Mouse (Mus musculus): ENCODE measurements around the gene Iffo2. TPM values are rescaled to one million over a fixed set of nuclear protein-coding genes. Genes with fewer than 3 reads are reported as not detected.

Iffo2 gene
- polyA plus RNA-seq, 1 experiment from 2014 or later = 4.7 TPM

GRCm38 (mm10) chr4:139582346-139582745 is 52.0 kb downstream of the Iffo2 start:
- ATAC-seq = no peak
- Histone ChIP-seq H3K4me3 (ENCODE audit: low read depth, low read length) (no peak overlapping the region), H3K4me1 (ENCODE audit: insufficient read depth, low read depth, low read length) (peaks cover 41% of the 10 kb centered on the region), H3K27ac (ENCODE audit: low read length) (peak overlapping the region; percentile 8; the same call in 1 of the 2 replicates), H3K27me3 (replicated peaks; ENCODE audit: insufficient read depth, low read length) (no peaks in the 10 kb centered on the region), H3K4me2 (replicated peaks; ENCODE audit: low read depth, low read length) (no peak overlapping the region), H3K9ac (replicated peaks; ENCODE audit: low read depth) (no peak overlapping the region), H3K36me3 (ENCODE audit: insufficient read depth, low read length) (no peaks in the 10 kb centered on the region), H3K9me3 (ENCODE audit: low read length) (no peaks in the 10 kb centered on the region)
- 67% methylated on average over 6 of the region's 6 CpGs for WGBS
- TF ChIP-seq EP300 (IDR thresholded peaks at IDR 0.05) = no peak
- TF ChIP-seq CTCF (IDR thresholded peaks at IDR 0.05) = no peak
- no peak for DNase-seq (ENCODE audit: low spot score)

DNA sequence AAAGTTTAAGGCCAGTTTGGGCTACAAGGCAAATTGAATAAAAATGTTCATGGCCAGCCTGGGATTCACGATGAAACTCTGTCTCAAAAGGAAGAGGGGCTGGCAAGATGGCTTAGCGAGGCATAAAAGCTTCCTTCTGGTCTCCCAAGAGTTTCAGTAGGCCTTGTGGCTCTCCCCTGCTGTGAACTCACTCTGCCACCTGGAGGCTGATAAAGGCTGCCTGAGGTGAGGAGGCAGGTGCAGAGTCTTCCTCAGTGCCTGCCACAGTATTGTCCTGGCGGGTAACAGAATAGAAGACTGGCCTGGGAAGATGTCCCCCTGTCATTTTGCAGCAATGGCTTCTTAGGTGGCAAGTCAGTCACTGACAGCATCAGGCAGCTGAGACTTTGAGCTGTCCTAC is 52.6 kb downstream of the Iffo2 start:
- H3K4me3 ChIP-seq (ENCODE audit: low read depth, low read length) = no peak overlapping the region
- no peaks in the 10 kb centered on the region for H3K36me3 ChIP-seq (ENCODE audit: insufficient read depth, low read length)
- H3K4me2 ChIP-seq (replicated peaks; ENCODE audit: low read depth, low read length) = no peak overlapping the region
- ATAC-seq = no peak
- H3K9me3 ChIP-seq (ENCODE audit: low read length) = no peaks in the 10 kb centered on the region
- WGBS = 68% methylated on average over 3 of the region's 3 CpGs
- no peak for DNase-seq (ENCODE audit: low spot score)
- no peak overlapping the region for H3K27ac ChIP-seq (ENCODE audit: low read length)
- no peak overlapping the region for H3K9ac ChIP-seq (replicated peaks; ENCODE audit: low read depth)
- TF ChIP-seq EP300 (IDR thresholded peaks at IDR 0.05) (no peak), CTCF (IDR thresholded peaks at IDR 0.05) (peak; percentile 15; the same call in 1 of the 2 replicates)
- peaks cover 40% of the 10 kb centered on the region for H3K4me1 ChIP-seq (ENCODE audit: insufficient read depth, low read depth, low read length)
- H3K27me3 ChIP-seq (replicated peaks; ENCODE audit: insufficient read depth, low read length) = no peaks in the 10 kb centered on the region

DNA sequence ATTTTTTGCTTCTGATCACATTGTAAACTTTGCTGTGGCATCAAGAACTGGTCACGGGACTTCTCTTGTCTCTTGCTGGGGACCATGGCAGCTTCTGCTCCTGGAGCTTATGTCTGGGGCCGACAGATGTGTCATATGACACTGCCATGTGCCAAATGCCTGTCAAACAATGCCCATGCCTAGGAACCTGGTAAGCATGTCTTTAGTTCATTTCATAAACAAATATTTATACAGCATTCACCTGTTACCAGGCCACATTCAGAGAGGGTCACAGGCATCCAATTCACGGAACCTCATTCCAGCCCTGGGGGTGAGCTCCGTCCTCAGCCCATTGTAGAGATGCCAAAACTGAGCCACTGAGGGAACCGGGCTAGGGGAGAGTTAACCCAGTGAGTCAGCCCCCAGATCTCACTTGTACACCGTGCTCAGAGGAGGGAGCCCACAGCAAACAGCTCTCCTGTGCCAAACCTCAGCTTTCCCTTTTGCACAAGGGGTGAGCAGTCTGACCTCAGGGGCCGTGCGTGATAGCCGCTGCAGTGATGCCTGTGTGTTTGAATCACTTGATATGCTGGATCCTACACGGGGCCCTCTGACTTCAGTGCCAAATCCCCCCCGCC is 53.4 kb downstream of the Iffo2 start:
- 69% methylated on average over 11 of the region's 11 CpGs for WGBS
- Histone ChIP-seq H3K9me3 (ENCODE audit: low read length) (no peaks in the 10 kb centered on the region), H3K4me2 (replicated peaks; ENCODE audit: low read depth, low read length) (no peak overlapping the region), H3K27me3 (replicated peaks; ENCODE audit: insufficient read depth, low read length) (no peaks in the 10 kb centered on the region), H3K4me3 (ENCODE audit: low read depth, low read length) (no peak overlapping the region), H3K9ac (replicated peaks; ENCODE audit: low read depth) (no peak overlapping the region), H3K4me1 (ENCODE audit: insufficient read depth, low read depth, low read length) (peaks cover 35% of the 10 kb centered on the region), H3K36me3 (ENCODE audit: insufficient read depth, low read length) (no peaks in the 10 kb centered on the region), H3K27ac (ENCODE audit: low read length) (no peak overlapping the region)
- TF ChIP-seq EP300 (IDR thresholded peaks at IDR 0.05) = no peak
- TF ChIP-seq CTCF (IDR thresholded peaks at IDR 0.05) = no peak
- no peak for ATAC-seq
- DNase-seq (ENCODE audit: low spot score) = no peak

DNA sequence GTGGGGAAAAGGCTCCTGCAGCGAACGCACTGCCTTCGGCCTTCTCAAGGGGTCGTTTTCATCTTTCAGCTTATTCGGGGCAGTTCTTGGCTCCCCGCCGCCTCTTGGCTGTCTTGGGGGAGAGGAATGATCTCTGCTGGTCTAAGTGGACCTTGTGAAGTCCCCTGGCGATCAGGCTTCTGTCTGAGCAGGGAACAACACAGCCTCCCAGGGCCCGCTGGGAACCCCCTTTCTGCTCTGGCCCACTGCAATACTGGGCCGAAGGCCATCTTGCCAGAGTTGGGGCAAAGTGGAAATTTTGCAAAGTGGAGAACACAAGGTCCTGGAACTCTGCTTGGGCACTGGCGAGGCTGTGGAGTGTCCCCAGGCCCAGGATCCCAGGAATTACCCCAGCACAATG is 54.4 kb downstream of the Iffo2 start:
- Histone ChIP-seq H3K4me2 (replicated peaks; ENCODE audit: low read depth, low read length) (no peak overlapping the region), H3K4me1 (ENCODE audit: insufficient read depth, low read depth, low read length) (peaks cover 32% of the 10 kb centered on the region), H3K9ac (replicated peaks; ENCODE audit: low read depth) (no peak overlapping the region), H3K36me3 (ENCODE audit: insufficient read depth, low read length) (no peaks in the 10 kb centered on the region), H3K9me3 (ENCODE audit: low read length) (no peaks in the 10 kb centered on the region), H3K4me3 (ENCODE audit: low read depth, low read length) (no peak overlapping the region), H3K27me3 (replicated peaks; ENCODE audit: insufficient read depth, low read length) (no peaks in the 10 kb centered on the region), H3K27ac (ENCODE audit: low read length) (no peak overlapping the region)
- no peak for TF ChIP-seq CTCF (IDR thresholded peaks at IDR 0.05)
- TF ChIP-seq EP300 (IDR thresholded peaks at IDR 0.05) = no peak
- WGBS = 63% methylated on average over 11 of the region's 11 CpGs
- no peak for ATAC-seq
- DNase-seq (ENCODE audit: low spot score) = no peak

DNA sequence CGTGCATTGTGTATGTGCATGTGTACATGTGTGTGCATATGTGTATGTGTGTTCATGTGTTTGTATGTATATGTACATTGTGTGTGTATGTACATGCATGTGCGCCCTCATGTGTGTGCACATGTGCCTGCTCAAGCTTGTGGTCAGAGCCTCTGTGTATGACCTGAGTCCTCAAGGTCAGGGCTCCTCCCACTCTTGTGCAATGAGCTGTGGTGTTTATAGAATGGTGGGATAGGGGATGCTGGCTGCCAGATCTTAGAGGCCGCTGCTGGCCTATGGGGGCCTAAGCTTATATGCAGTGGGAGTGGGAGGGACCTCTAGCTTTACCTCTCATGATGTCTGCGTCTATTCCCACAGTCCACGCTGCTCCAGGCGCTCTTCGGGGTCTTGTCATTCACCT is 55.4 kb downstream of the Iffo2 start:
- H3K9ac ChIP-seq (replicated peaks; ENCODE audit: low read depth) = no peak overlapping the region
- peaks cover 22% of the 10 kb centered on the region for H3K4me1 ChIP-seq (ENCODE audit: insufficient read depth, low read depth, low read length)
- H3K4me3 ChIP-seq (ENCODE audit: low read depth, low read length) = no peak overlapping the region
- no peak overlapping the region for H3K27ac ChIP-seq (ENCODE audit: low read length)
- H3K4me2 ChIP-seq (replicated peaks; ENCODE audit: low read depth, low read length) = no peak overlapping the region
- WGBS = 69% methylated on average over 7 of the region's 7 CpGs
- no peak for ATAC-seq
- no peaks in the 10 kb centered on the region for H3K36me3 ChIP-seq (ENCODE audit: insufficient read depth, low read length)
- TF ChIP-seq CTCF (IDR thresholded peaks at IDR 0.05) (no peak), EP300 (IDR thresholded peaks at IDR 0.05) (no peak)
- no peaks in the 10 kb centered on the region for H3K27me3 ChIP-seq (replicated peaks; ENCODE audit: insufficient read depth, low read length)
- no peak for DNase-seq (ENCODE audit: low spot score)
- no peaks in the 10 kb centered on the region for H3K9me3 ChIP-seq (ENCODE audit: low read length)

- Histone ChIP-seq H3K4me1 (ENCODE audit: insufficient read depth, low read depth, low read length) (peaks cover 9% of the 10 kb centered on the region; the same call in 1 of the 2 replicates), H3K4me3 (ENCODE audit: low read depth, low read length) (no peak overlapping the region), H3K4me2 (replicated peaks; ENCODE audit: low read depth, low read length) (no peak overlapping the region), H3K36me3 (ENCODE audit: insufficient read depth, low read length) (no peaks in the 10 kb centered on the region), H3K9me3 (ENCODE audit: low read length) (no peaks in the 10 kb centered on the region), H3K27ac (ENCODE audit: low read length) (no peak overlapping the region), H3K9ac (replicated peaks; ENCODE audit: low read depth) (no peak overlapping the region), H3K27me3 (replicated peaks; ENCODE audit: insufficient read depth, low read length) (no peaks in the 10 kb centered on the region)
- peak; percentile 34 for DNase-seq (ENCODE audit: low spot score)
- peak; percentile 66 for ATAC-seq
- TF ChIP-seq CTCF (IDR thresholded peaks at IDR 0.05) = peak; percentile 10; the same call in 1 of the 2 replicates
- no peak for TF ChIP-seq EP300 (IDR thresholded peaks at IDR 0.05)
- WGBS = 71% methylated on average over 4 of the region's 4 CpGs
Measured at GRCm38 (mm10) chr4:139587370-139587769, 57.0 kb downstream of the Iffo2 start.
